Mouse (Mus musculus): ENCODE results near the gene Vezf1. TPM values are rescaled to one million over a fixed set of nuclear protein-coding genes. Genes with fewer than 3 reads are reported as not detected.

Vezf1 gene
- polyA plus RNA-seq, 1 experiment, result 13.3 TPM

- H3K36me3 ChIP-seq (ENCODE audit: control insufficient read depth, insufficient read depth), result no peaks in the 10 kb centered on the region
- H3ac ChIP-seq (ENCODE audit: control insufficient read depth, insufficient read length, low read depth), result no peak overlapping the region
- H3K79me3 ChIP-seq (ENCODE audit: low read depth), result peaks cover 2% of the 10 kb centered on the region
- H3K27me3 ChIP-seq (ENCODE audit: control insufficient read depth, insufficient read depth, insufficient read length), result no peaks in the 10 kb centered on the region
- no peak overlapping the region for H3K4me3 ChIP-seq (ENCODE audit: insufficient read depth, poor library complexity, severe bottlenecking)
- no peak for TF ChIP-seq CTCF (IDR thresholded peaks at IDR 0.05; ENCODE audit: control insufficient read depth, insufficient read depth, insufficient read length)
- no peak for TF ChIP-seq CEBPB (IDR thresholded peaks at IDR 0.05; ENCODE audit: low read depth)
- no peak for TF ChIP-seq MYOG (IDR thresholded peaks at IDR 0.05; ENCODE audit: control insufficient read depth, extremely low read depth, insufficient read length)
- no peak for TF ChIP-seq MYOD1 (IDR thresholded peaks at IDR 0.05; ENCODE audit: control insufficient read depth, insufficient read length, low read depth)
- TF ChIP-seq USF1 (IDR thresholded peaks at IDR 0.05; ENCODE audit: low read depth), result no peak
- TF ChIP-seq FOSL1 (IDR thresholded peaks at IDR 0.05; ENCODE audit: insufficient read depth, low read length, poor library complexity, severe bottlenecking), result no peak
- no peak for TF ChIP-seq MAX (IDR thresholded peaks at IDR 0.05)
- peaks cover 5% of the 10 kb centered on the region for H3K79me2 ChIP-seq (ENCODE audit: control insufficient read depth, insufficient read depth)
These were observed 63.8 kb downstream of the Vezf1 start for GRCm38 (mm10) chr11:88131847-88132246.

Other genes with a start within 250 kb of the Vezf1 start
- not detected for gene Lpo, start 240.0 kb upstream of the Vezf1 start, polyA plus RNA-seq (2012; fragmentation: generic; extraction: Trizol)
- gene Mks1, start 215.1 kb upstream of the Vezf1 start, polyA plus RNA-seq (2012; fragmentation: generic; extraction: Trizol), result 5.8 TPM
- not detected for gene Epx, start 192.7 kb upstream of the Vezf1 start, polyA plus RNA-seq (2012; fragmentation: generic; extraction: Trizol)
- gene Olfr462, start 176.0 kb upstream of the Vezf1 start, polyA plus RNA-seq (2012; fragmentation: generic; extraction: Trizol), result not detected
- not detected for gene Olfr463, start 170.9 kb upstream of the Vezf1 start, polyA plus RNA-seq (2012; fragmentation: generic; extraction: Trizol)
- gene Olfr464, start 147.3 kb upstream of the Vezf1 start, polyA plus RNA-seq (2012; fragmentation: generic; extraction: Trizol), result not detected
- 75.1 TPM for gene Dynll2, start 80.7 kb upstream of the Vezf1 start, polyA plus RNA-seq (2012; fragmentation: generic; extraction: Trizol)
- 143 TPM for gene Srsf1, start 20.9 kb upstream of the Vezf1 start, polyA plus RNA-seq (2012; fragmentation: generic; extraction: Trizol)
- gene Cuedc1, start 29.8 kb downstream of the Vezf1 start, polyA plus RNA-seq (2012; fragmentation: generic; extraction: Trizol), result 16.2 TPM
- gene Mrps23, start 136.1 kb downstream of the Vezf1 start, polyA plus RNA-seq (2012; fragmentation: generic; extraction: Trizol), result 191 TPM
- not detected for gene Ccdc182, start 225.8 kb downstream of the Vezf1 start, polyA plus RNA-seq (2012; fragmentation: generic; extraction: Trizol)